Mouse (Mus musculus) G1E (cell line): ENCODE measurements around the gene Slc15a1.

Experiments used
- CTCF ChIP-seq: IDR thresholded peaks from 2 replicates; pipeline ENCODE4 v1.5.1; 2012; ENCODE audit warnings: low read depth, low read length, inconsistent platforms, mixed read lengths
- GATA1 ChIP-seq: IDR thresholded peaks from 2 replicates; pipeline ENCODE4 v1.6.1; 2012; ENCODE audit warnings: borderline replicate concordance, low read length, inconsistent platforms, mixed read lengths
- GATA2 ChIP-seq: IDR thresholded peaks from 2 replicates; pipeline ENCODE4 v1.6.1; 2012; ENCODE audit warnings: low read depth, low read length, inconsistent platforms, borderline replicate concordance
- POLR2AphosphoS5 ChIP-seq: IDR thresholded peaks from 2 replicates; pipeline ENCODE4 v1.6.1; 2012; ENCODE audit warnings: low read depth, low read length, inconsistent platforms; ENCODE audit not compliant: insufficient replicate concordance
- TAL1 ChIP-seq: conservative IDR thresholded peaks from 2 replicates; pipeline ENCODE4 v1.6.1; 2012; ENCODE audit warnings: low read depth, low read length, inconsistent platforms, mixed read lengths

GRCm38 (mm10) chr14:121477925-121478693 lies 26.9 kb downstream of the Slc15a1 start:
- TF ChIP-seq CTCF, result no peak
- no peak for TF ChIP-seq TAL1
- no peak for TF ChIP-seq GATA1
- no peak for TF ChIP-seq POLR2AphosphoS5
- no peak for TF ChIP-seq GATA2
